Mouse (Mus musculus) myocyte (in vitro differentiated cells): ENCODE results near the gene Stk10. TPM values are rescaled to one million over a fixed set of nuclear protein-coding genes. Genes with fewer than 3 reads are reported as not detected.

ENCODE experiments used
- H3K27me3 ChIP-seq: one replicate; pipeline ENCODE4 v1.6.1; 2011; ENCODE audit not compliant: control insufficient read depth, insufficient read depth, insufficient read length
- H3K36me3 ChIP-seq: one replicate; pipeline ENCODE4 v1.6.1; 2011; ENCODE audit not compliant: control insufficient read depth, insufficient read depth
- H3K4me2 ChIP-seq: one replicate; pipeline ENCODE4 v1.6.1; 2011; ENCODE audit warnings: low read depth, control low read depth
- H3K4me3 ChIP-seq: one replicate; pipeline ENCODE4 v1.5.1; 2011; ENCODE audit warnings: mild to moderate bottlenecking, control low read depth, moderate library complexity
- H3K79me2 ChIP-seq: one replicate; pipeline ENCODE4 v1.6.1; 2011; ENCODE audit not compliant: control insufficient read depth, insufficient read depth
- H3ac ChIP-seq: one replicate; pipeline ENCODE4 v1.6.1; 2011; ENCODE audit not compliant: control insufficient read depth, insufficient read length
- CEBPB ChIP-seq: IDR thresholded peaks from 2 replicates; pipeline ENCODE4 v1.6.1; 2011; ENCODE audit warnings: mild to moderate bottlenecking, moderate library complexity; ENCODE audit not compliant: poor library complexity, insufficient read depth, severe bottlenecking
- E2F4 ChIP-seq: IDR thresholded peaks from one replicate; pipeline ENCODE4 v1.6.1; 2011; ENCODE audit warnings: mild to moderate bottlenecking, control low read depth, moderate library complexity; ENCODE audit not compliant: insufficient read depth
- MAX ChIP-seq: IDR thresholded peaks from one replicate; pipeline ENCODE4 v1.6.1; 2011; ENCODE audit warnings: low read depth, mild to moderate bottlenecking, control low read depth
- MYOD1 ChIP-seq, 3 experiments: IDR thresholded peaks; one replicate each; pipeline ENCODE4 v1.6.1; 2011; ENCODE audit warnings: control low read depth in 2 of 3, low read depth in 2 of 3, mild to moderate bottlenecking in 2 of 3, moderate library complexity in 1 of 3; ENCODE audit not compliant: insufficient read length in 2 of 3, control insufficient read depth in 1 of 3
- MYOG ChIP-seq, 3 experiments: IDR thresholded peaks; one replicate each; pipeline ENCODE4 v1.6.1; 2011; ENCODE audit warnings: control low read depth in 2 of 3, low read depth in 2 of 3, mild to moderate bottlenecking in 2 of 3; ENCODE audit not compliant: insufficient read length in 2 of 3, control insufficient read depth in 1 of 3, insufficient read depth in 1 of 3
- POLR2A ChIP-seq: IDR thresholded peaks from one replicate; pipeline ENCODE4 v1.6.1; 2011; ENCODE audit warnings: low read depth, mild to moderate bottlenecking, control low read depth, moderate library complexity; ENCODE audit not compliant: insufficient read length
- POLR2AphosphoS2 ChIP-seq: IDR thresholded peaks from one replicate; pipeline ENCODE4 v1.6.1; 2011; ENCODE audit warnings: low read depth, control low read depth; ENCODE audit not compliant: insufficient read length
- REST ChIP-seq: IDR thresholded peaks from one replicate; pipeline ENCODE4 v1.6.1; 2011; ENCODE audit warnings: mild to moderate bottlenecking, control low read depth, moderate library complexity; ENCODE audit not compliant: insufficient read depth, insufficient read length
- SRF ChIP-seq: IDR thresholded peaks from one replicate; pipeline ENCODE4 v1.6.1; 2011; ENCODE audit warnings: low read depth; ENCODE audit not compliant: control insufficient read depth, insufficient read length
- TCF12 ChIP-seq: IDR thresholded peaks from one replicate; pipeline ENCODE4 v1.6.1; 2011; ENCODE audit warnings: mild to moderate bottlenecking, control low read depth; ENCODE audit not compliant: poor library complexity, insufficient read depth, severe bottlenecking
- TCF3 ChIP-seq: IDR thresholded peaks from one replicate; pipeline ENCODE4 v1.6.1; 2011; ENCODE audit warnings: low read depth, control low read depth; ENCODE audit not compliant: insufficient read length
- USF1 ChIP-seq: IDR thresholded peaks from one replicate; pipeline ENCODE4 v1.6.1; 2011; ENCODE audit warnings: low read depth, mild to moderate bottlenecking, control low read depth, moderate library complexity
- polyA plus RNA-seq: library from polyadenylated mRNA; unstranded; fragments of >200 nt; fragmentation: generic; extraction: Trizol; gene quantifications from one replicate; pipeline ENCODE4 v1.2.1, GENCODE M21; 2012; ENCODE audit warnings: missing spikeins

Stk10 gene
- polyA plus RNA-seq, 1 experiment: 7.1 TPM

DNA sequence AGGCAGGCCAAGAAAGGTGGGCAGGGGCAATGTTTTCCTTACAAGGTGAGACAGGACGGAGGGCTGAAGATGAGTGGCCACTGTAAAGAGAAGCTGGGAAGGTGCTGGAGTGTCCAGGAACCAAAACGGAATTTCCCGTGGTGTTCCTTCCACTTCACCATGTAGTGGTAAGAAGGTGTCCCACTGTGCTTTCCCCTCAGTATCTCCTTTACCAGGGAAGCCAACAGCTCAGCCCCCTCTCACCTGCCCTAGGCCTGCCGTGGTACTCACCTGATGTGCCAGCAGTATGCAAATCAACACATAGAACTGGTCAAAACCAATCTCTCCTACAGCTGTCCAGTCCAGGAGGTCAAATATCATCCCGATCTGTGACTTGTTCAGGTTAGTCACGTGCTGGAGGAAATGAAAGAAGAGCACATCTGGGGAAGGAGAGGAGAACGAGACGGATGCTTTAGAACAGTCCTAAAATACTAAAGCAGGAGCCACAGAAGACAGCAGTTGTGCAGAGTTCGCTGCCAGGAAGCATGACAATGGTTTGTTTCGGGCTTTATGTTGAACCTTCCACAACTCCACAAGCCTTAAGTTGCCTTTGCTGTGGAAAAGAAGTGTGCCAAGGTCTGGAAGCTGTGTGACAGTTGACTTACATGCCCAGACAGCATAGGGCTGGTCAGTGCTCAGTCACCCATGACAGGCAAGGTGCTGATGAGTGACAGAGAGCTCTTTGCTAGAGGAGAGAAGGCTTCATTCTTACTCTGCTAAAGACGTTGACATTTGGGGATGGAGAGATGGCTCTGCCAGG, 8.8 kb upstream of the Stk10 start:
- Histone ChIP-seq H3K36me3 (no peaks in the 10 kb centered on the region), H3K79me2 (no peaks in the 10 kb centered on the region), H3ac (no peak overlapping the region), H3K27me3 (no peaks in the 10 kb centered on the region), H3K4me2 (no peak overlapping the region), H3K4me3 (no peak overlapping the region)
- no peak for TF ChIP-seq SRF
- no peak for TF ChIP-seq USF1
- TF ChIP-seq TCF3: no peak
- no peak for TF ChIP-seq MYOG (IDR thresholded peaks at IDR 0.05; ENCODE audit: control insufficient read depth in 1 of 3, insufficient read depth in 1 of 3, insufficient read length in 2 of 3, low read depth in 2 of 3)
- no peak for TF ChIP-seq E2F4
- no peak for TF ChIP-seq POLR2AphosphoS2
- TF ChIP-seq CEBPB: no peak
- no peak for TF ChIP-seq POLR2A
- TF ChIP-seq MAX: no peak
- no peak for TF ChIP-seq TCF12
- TF ChIP-seq MYOD1 (IDR thresholded peaks at IDR 0.05; ENCODE audit: control insufficient read depth in 1 of 3, insufficient read length in 2 of 3, low read depth in 2 of 3): no peak
- no peak for TF ChIP-seq REST

DNA sequence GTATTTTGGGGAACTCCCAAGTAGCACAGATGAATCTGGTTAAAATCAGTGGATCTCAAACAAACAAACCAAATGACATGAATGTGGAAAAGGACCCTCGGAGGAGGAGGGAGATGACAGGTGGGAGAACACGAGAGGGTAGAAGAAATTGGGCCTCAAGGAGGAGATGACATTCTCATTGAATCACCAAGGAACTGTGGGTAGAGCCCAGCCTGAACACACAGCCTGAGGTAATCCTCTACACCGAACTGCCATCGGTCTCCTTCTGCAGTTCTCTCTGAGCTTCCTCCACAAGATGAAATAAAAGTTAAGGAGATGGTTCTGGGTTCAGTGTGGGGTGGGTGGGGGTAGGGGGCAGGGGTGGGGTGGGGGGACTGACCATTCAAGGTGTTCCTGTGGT, 6.1 kb upstream of the Stk10 start:
- no peak for TF ChIP-seq E2F4
- no peak for TF ChIP-seq MYOD1 (IDR thresholded peaks at IDR 0.05; ENCODE audit: control insufficient read depth in 1 of 3, insufficient read length in 2 of 3, low read depth in 2 of 3)
- no peak for TF ChIP-seq POLR2A
- TF ChIP-seq SRF: no peak
- TF ChIP-seq POLR2AphosphoS2: no peak
- TF ChIP-seq USF1: no peak
- no peak for TF ChIP-seq TCF12
- TF ChIP-seq REST: no peak
- TF ChIP-seq CEBPB: no peak
- TF ChIP-seq MAX: no peak
- Histone ChIP-seq H3K36me3 (no peaks in the 10 kb centered on the region), H3ac (no peak overlapping the region), H3K4me2 (no peak overlapping the region), H3K27me3 (no peaks in the 10 kb centered on the region), H3K79me2 (no peaks in the 10 kb centered on the region), H3K4me3 (no peak overlapping the region)

DNA sequence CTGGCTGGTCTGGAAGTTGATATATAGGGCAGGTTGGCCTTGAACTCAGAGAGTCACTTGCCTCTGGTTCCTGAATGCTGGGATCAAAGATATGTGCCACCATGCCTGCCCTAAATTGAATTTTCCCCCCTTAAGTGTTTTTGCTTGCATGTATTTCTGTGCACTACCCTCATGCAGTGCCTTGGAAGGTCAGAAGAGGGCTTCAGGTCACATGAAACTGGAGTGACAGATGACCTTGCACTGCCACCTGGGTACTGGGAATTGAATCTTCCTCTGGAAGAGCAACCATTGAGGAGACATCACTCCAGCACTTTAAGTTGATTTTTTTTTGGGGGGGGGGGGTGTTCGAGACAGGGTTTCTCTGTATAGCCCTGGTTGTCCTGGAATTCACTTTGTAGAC, 3.0 kb upstream of the Stk10 start:
- Histone ChIP-seq H3K4me2 (no peak overlapping the region), H3K27me3 (no peaks in the 10 kb centered on the region), H3K79me2 (peaks cover 12% of the 10 kb centered on the region), H3ac (no peak overlapping the region), H3K4me3 (no peak overlapping the region), H3K36me3 (no peaks in the 10 kb centered on the region)
- TF ChIP-seq POLR2AphosphoS2 (no peak), TCF3 (no peak), MAX (no peak), POLR2A (no peak), SRF (no peak), CEBPB (no peak), REST (no peak), MYOD1 (IDR thresholded peaks at IDR 0.05; ENCODE audit: control insufficient read depth in 1 of 3, insufficient read length in 2 of 3, low read depth in 2 of 3) (no peak), TCF12 (no peak), MYOG (IDR thresholded peaks at IDR 0.05; ENCODE audit: control insufficient read depth in 1 of 3, insufficient read depth in 1 of 3, insufficient read length in 2 of 3, low read depth in 2 of 3) (no peak), E2F4 (no peak), USF1 (no peak)

GRCm38 (mm10) chr11:32531871-32532764, 987 bp upstream of the Stk10 start, which contains the start of gene Efcab9:
TSS of gene Efcab9 (minus strand) at chr11:32532081.
- no peak for TF ChIP-seq CEBPB
- TF ChIP-seq USF1: no peak
- no peak for TF ChIP-seq POLR2AphosphoS2
- no peak for TF ChIP-seq E2F4
- TF ChIP-seq SRF: no peak
- TF ChIP-seq POLR2A: no peak
- no peak for TF ChIP-seq TCF12
- no peak for TF ChIP-seq REST
- no peak for TF ChIP-seq TCF3
- no peak for TF ChIP-seq MAX
- TF ChIP-seq MYOG (IDR thresholded peaks at IDR 0.05; ENCODE audit: control insufficient read depth in 1 of 3, insufficient read depth in 1 of 3, insufficient read length in 2 of 3, low read depth in 2 of 3): no peak
- TF ChIP-seq MYOD1 (IDR thresholded peaks at IDR 0.05; ENCODE audit: control insufficient read depth in 1 of 3, insufficient read length in 2 of 3, low read depth in 2 of 3): no peak
- Histone ChIP-seq H3K4me3 (peak within 1 kb of the TSS; percentile 90), H3K27me3 (no peaks in the 10 kb centered on the region), H3K36me3 (no peaks in the 10 kb centered on the region), H3ac (peak within 1 kb of the TSS; percentile 49), H3K79me2 (peaks cover 31% of the 10 kb centered on the region), H3K4me2 (peak within 1 kb of the TSS; percentile 90)
